Mouse (Mus musculus) midbrain, embryonic 14.5 days (tissue): Measurements from ENCODE around the gene Fkbp3. TPM values are rescaled to one million over a fixed set of nuclear protein-coding genes. Genes with fewer than 3 reads are reported as not detected.

Source experiments
- polyA plus RNA-seq: library from polyadenylated mRNA; unstranded; fragments of >200 nt; fragmentation: Nextera tagmentation; extraction: Ambion mirVana; gene quantifications from 2 replicates; pipeline ENCODE4 v1.2.1, GENCODE M21; 2014

Fkbp3 gene
- polyA plus RNA-seq, 1 experiment from 2014 or later, result 403 TPM

Other genes starting within 250 kb of the Fkbp3 start
- 2.1 and 3.7 TPM in 2 replicates for gene Gm527, start 156.1 kb downstream of the Fkbp3 start, polyA plus RNA-seq
- gene Klhl28, start 108.5 kb downstream of the Fkbp3 start, polyA plus RNA-seq, result 30.2 and 38.5 TPM in 2 replicates
- gene Togaram1, start 108.2 kb downstream of the Fkbp3 start, polyA plus RNA-seq, result 22.9 and 28.5 TPM in 2 replicates
- 57.4 and 61.2 TPM in 2 replicates for gene Prpf39, start 37.7 kb downstream of the Fkbp3 start, polyA plus RNA-seq
- gene Fancm, start 1.6 kb upstream of the Fkbp3 start, polyA plus RNA-seq, result 8.3 and 8.6 TPM in 2 replicates
- gene Mis18bp1, start 98.6 kb upstream of the Fkbp3 start, polyA plus RNA-seq, result 7.3 and 16.6 TPM in 2 replicates
- not detected in 2 replicates for gene Wdr20rt, start 151.5 kb upstream of the Fkbp3 start, polyA plus RNA-seq